Mouse (Mus musculus): ENCODE data around the gene Nfkb2.

Gene Nfkb2

DNA sequence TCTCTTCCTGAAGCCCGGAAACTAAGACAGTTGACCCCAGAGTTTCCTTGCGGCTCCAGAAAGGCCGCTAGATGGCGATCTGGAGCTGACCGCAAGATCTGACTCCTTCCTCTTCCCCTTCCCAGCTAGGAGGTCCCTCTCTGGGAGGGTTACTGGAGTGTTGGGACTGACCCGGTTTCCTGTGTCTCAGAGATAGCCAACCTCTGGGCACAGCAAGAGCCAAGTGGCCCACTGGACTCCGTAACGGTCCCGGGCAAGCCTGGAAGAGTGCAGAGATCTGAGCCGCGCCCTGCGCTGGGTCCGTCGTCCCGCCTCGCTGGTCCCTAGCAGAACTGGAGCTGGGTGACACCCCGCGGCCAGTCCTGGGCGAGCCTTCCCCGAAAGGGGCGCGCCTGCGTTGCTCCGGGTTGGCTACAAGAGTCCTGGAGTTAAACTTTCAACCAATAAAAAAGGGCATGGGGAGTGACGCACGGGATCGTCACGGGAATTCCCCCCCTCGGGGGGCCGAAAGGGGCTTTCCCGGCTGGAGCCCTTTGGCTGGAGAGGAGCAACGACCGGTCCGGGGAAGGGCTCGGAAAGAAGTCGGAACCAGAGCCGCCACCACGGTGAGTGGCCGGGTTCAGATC lies at the start of gene Nfkb2:
Gene Nfkb2 (plus strand): TSS at position 105 of the 626 bp plus-strand sequence.
- DNase-seq, result peak; percentile 94 to 96

DNA sequence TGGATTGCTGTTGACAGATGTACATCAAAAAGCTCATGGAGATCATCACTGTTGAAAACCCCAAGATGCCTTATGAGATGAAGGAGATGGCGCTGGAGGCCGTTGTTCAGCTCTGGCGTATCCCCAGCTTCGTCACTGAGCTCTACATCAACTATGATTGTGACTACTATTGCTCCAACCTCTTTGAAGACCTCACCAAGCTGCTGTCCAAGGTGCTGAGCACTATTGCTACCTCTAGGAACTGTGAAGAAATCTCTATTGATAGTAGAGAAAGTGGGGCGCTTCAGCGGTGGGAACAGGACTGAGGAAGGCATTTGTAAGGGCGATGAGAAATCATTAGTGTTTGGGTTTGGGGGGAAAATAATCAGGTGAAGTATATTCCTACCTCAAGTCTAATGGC lies 39.4 kb upstream of the Nfkb2 start:
- no peak for DNase-seq

DNA sequence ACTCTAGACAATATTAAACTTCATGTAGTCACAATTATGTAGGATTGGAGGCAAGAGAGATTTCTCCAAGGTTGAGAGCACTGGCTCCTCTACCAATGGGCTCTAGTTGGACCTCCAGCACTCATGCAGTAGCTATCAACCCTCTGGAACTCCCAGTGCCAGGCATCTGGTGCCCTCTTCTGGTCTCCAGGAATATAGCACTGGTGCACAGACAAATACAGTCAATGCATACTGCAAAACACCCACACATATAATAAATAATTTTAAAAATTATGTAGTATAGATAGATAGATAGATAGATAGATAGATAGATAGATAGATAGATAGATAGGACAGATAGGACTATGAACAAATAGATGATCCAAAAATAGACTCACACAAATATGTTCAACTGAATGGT lies 28.8 kb upstream of the Nfkb2 start:
- peak in 1 of 2 experiments; percentile 17 for DNase-seq

DNA sequence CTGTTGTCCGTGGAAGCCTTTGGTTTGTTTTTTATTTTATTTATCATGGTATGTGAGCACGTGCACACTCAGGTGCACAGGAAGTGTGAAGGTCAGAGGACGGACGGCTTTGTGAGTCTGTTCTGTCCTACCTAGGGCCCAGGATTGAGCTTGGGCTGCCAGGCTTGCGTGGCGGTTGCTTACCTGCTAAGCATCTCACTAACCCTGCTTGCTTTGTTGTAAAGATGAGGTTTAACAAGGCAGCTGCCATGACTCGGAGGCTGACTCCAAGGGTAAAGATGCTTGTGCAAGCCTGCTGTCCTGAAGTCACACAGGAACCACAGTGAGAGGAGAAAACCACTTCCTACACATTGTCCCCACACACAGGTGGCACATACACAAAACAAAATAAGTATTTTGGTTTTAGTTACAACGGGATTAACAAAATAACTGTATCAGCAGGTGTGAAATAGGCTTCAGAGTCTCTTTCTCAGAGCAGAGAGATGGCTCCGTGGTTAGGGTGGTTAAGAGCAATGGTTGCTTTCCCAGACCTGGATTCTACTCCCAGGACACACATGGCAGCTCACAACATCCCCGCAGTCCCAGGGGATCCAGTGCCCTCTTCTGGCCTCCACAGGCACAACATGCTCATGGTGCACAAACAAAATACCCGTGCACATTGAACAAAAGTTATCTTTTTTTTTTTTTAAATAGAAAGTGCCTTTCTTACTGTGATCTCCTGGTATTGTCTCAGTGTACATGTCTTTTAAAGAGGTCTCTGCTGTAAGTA lies 21.9 kb upstream of the Nfkb2 start:
- DNase-seq, result no peak

DNA sequence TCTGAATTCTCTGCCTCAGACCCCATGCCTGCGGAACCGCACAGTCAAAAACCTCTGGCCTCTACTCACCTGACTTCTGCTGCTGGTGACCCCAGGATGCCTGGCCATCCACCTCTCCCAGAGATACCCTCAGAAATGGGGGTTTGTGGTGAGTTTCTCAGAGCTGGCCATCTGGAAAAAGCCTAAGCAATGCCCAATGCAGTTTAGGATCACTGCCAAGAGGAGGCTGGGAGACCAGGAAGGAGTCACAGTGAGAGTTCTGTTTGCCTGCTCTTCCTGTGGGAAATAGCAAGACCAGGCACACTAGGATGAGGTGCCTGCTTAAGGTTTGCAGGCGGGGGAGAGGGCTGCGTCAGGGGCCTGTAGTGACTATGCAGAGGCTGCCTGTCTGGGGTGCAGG lies 19.4 kb upstream of the Nfkb2 start:
- DNase-seq, result no peak

DNA sequence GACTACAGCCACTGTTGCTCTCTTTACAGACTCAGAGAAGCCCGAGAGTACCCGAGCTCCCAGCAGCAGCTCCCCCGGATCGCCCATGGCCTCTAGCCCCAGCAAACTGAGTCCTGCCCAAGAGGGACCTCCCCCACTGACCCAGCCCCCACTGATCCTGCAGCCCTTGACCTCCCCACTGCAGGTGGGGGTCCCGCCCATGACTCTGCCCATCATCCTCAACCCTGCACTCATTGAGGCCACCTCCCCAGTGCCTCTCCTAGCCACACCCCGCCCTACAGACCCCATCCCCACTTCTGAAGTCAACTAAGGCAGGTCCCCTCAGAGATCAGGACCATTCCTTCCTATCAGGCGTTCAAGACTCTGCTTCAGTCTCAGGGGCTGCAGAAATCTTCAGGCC lies 18.5 kb upstream of the Nfkb2 start:
- no peak for DNase-seq

DNA sequence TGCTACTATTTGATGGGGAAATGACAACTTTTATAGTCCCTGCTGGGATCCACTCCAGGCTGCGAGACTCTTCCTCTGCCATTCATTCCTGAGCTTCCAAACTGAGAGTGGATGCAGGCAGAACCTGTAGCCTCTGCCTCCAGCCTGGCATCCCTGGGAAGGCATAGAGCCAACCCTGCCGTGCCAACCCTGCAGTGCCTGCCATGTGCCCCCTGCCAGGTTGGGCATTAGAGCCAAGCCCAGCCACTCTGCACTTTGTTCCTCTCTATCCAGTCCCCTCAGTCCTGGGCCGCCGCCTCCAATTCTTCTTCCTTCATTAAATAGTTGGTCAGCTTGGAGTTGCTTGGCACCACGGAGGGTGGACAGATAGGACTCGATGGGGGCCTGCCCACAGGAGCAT lies 18.1 kb upstream of the Nfkb2 start:
- no peak for DNase-seq

DNA sequence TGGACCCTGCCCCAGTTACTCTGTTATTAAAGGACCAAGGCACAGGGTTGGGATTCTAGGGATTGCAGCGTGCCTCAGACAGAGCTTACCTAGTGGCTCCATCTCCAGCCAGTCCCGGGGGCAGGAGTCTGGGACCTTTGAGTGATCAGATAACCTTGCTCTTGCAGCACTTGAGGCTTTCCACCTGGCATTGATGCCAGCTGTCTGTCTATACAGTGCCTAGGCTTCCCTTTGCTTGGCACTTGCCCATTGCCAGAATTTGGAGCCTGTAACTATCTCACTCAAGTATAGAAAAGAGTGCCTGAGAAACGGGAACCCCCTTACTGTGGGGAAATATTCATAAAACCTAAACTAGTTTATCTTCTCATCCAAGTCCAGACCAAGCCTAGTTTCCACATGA lies 17.2 kb upstream of the Nfkb2 start:
- no peak for DNase-seq

DNA sequence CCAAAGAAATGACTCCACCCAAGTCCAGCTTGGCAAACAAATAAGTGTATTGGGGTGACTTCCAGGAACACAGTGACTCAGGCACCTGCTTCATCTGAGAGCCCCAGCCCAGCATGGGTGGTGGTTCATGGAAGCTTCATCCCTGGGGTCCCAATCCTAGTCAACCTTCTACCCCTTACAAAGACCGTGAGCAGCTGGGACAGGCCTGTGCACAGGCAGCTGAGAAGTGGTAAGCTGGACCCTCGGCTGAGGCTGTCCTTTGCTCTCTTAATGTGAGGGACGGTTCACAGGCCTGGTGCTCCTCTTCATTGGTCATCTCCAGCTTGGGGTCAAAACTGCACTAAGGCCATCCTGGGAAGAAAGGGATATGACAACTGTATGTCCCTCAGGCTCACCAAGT lies 16.6 kb upstream of the Nfkb2 start:
- no peak for DNase-seq

DNA sequence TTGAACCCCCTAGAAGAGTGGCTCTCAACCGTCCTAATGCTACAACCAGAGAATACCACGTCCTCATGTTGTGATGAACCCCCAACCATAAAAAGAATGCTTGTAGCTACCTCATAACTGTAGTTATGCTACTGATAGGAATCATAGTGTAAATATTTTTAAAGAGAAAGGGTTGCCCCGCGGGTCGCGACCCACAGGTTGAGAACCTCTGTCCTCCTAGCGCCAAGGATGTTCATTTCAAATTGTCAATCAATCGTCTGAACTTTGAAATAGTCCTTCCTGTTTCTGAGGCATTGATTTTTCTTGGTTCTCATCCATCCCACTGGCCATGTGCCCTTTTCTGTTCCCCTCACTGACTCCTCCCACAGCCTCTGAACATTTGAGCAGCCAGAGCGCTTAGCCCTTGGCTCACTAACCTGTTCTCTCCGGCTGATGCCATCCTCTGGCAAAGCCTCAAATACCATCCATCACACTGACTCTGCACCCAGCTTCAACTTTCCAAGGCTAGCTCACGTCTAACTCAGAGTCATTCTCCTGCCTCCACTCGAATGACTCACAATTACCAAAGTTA lies 13.5 kb upstream of the Nfkb2 start:
- DNase-seq, result no peak

DNA sequence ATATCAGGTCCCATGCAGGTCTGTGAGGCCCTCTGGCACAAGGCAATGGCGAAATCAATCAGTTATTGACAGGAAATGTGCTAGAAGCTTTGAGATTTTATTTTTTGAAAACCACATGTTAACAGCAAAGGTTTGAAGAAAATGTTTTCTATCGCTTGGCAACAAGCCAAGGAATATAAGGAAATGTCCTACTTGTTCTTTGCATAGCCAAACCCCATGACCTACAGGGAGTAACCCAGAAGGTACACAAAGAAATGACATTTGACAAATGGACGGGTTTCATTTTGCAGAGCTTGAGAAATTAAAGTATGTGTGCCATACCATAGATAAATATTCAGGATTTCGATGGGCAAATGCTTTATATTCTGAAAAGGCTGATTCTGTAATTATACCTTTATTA lies 7.2 kb upstream of the Nfkb2 start:
- DNase-seq, result no peak

DNA sequence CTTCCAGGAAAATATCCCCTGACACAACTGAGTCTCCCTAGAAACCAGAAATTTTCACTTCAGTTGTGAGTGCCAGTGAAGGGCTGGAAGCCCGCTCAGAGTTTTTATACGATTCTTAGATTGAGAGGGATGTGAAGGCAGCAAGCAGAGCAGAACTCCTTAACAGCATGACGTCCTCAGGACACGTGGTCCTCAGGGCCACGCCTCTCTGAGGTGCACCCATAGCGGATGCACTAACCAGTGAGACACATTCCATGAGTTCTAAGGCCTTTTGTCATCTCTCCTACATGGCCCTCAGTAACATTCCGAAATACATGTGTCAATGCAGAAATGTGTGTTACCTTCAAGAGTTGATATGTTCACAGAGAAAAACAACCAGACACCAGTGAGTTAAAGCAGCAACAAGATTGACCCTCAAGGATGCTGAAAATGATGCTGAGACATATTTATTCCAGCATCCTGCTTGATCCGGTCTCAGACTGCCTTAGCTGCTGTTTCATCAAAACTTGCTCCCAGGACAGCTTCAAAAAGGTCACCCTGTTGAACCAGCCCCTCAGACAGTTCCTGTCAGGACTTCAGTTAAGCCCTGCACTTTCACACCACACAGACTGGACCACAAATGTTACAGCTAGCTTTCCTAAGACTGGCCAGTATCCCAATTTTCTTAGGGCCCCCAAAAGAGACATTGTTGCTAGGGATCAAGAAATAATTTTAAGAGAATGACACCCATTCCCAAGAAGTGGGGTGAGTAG lies 3.6 kb upstream of the Nfkb2 start:
- DNase-seq, result no peak

DNA sequence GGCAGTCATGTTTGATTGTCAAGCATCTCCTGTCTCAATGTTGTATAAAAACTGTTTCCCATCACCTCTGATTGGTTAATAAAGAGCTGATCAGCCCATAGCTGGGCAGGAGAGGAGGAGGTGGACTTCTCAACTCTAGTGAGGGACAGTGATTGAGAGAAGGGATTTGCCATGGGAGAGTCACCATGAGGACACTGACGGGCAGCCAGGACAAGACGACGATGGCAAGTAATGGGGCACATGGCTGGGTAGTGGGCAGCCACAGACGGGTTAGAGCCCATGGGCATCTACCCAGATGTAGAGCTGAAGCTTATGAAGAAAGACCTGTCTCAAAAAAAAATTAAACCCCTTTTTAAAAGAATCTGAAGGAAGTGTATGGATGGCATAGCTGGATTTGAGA lies 1.6 kb upstream of the Nfkb2 start:
- DNase-seq, result no peak

DNA sequence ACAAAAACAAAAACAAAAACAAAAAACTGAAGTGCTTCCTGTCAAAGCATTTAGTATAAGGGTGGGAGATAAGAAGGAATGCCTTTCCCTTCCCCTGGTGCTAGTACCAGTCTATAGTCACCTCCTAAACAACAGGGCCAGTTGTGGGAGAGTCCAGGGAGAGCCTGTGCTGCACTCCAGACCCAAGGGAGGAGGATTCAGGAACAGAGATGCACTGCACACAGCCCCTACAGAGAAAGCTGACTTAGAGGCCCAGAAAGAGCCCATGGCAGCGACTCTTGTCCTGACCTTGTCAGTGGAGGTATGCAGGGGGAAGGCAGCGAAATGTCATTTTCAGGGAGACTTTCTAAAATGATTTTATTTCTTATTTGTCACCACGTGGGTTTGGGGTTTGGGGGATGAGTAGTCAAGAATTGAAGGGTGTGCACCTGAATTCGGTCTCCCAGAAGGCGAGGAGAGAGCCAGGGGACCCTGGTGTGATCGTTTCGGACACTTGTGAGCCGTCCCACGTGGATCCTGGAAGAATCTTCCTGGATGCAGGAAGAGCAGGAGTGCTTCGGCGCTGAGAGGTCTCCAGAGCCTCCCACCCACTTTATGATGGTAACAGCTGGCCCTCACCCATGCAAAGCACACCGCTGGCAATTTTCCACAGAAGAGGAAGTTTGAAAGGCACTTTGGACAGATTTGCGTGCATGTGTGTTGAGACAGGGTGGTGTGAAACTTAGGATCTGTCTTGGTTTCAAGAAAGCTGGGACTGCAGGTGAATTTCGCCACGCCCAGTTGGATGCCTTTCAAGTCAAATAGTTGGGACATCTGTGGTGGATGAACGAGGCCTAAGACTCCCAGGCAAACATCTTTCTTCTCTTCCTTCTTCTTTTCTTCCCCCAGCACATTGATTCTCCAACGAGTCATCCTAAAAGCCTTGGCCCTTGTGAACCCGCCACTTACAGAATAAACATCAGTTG lies 587 bp upstream of the Nfkb2 start:
- no peak for DNase-seq

DNA sequence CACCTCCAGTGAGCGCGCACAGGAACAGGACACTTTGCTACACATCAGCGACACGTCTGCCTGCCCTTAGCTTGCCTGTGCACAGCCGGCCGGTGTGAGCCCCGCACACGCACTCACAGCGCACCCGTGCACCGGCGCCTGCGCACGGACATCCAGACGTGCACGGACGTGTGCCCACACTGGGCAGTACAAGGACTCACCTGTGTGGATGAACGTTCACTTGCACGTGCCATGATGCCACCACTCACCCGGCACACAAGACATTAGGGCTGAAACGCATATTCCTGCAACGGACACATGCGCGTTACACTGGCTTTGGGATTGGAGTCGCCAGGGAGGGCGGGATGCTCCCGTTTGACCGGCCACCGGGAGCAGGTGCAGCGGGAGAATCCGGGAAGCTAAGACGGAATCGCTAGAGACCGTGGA lies 801 bp downstream of the Nfkb2 start:
- no peak for DNase-seq

DNA sequence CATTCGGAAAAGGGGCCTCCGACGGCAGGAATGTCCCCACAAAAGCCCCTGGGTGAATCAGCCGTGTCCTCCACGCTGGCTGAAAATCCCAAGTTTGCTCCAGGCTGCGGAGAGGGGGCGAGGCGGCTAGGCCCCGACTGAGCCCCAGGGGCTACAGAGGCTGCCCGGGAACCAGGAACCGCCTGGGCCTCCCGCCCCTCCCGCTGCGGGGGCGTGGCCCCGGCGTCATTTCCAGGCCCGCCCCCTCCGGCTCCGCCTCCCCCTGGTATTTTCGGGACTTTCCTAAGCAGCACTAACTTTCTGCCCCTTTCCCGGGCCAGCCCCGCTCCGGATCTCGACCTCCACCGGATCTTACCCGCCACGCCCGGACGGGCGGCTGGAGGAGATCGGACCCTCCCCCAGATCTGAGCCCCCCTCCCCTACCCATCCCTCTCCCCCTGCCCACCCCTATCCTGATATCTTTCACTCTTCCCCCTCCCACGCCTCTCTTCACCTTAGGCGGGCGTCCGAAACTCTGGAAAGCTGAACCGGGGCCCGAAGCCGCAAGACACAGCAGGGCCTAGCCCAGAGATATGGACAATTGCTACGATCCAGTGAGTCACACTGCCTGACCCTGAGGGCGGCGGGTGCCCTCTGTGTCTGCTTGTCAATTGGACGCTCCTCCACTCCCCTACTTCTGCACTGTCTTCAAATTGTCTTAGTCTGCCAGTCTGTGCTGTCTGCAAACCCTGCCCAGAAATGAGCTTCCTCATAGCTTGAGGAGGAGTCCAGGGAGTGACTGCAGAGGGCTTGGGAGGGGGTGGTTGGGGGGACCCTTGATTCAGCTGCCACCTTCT lies 1.5 kb downstream of the Nfkb2 start:
- peak; percentile 93 to 96 for DNase-seq

DNA sequence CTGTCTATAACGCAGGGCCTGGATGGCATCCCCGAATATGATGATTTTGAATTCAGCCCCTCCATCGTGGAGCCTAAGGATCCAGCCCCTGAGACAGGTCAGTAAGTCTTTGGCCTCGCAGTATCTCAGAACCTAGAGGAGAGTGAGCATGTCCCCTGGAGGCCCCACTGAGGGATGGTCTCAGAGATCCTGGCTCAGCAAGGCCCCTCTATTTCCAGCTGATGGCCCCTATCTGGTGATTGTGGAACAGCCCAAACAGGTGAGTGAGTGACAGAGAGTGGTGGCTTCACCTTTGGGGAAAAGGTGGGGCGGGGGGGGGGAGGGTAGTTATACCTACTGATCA lies 2.1 kb downstream of the Nfkb2 start:
- no peak for DNase-seq

DNA sequence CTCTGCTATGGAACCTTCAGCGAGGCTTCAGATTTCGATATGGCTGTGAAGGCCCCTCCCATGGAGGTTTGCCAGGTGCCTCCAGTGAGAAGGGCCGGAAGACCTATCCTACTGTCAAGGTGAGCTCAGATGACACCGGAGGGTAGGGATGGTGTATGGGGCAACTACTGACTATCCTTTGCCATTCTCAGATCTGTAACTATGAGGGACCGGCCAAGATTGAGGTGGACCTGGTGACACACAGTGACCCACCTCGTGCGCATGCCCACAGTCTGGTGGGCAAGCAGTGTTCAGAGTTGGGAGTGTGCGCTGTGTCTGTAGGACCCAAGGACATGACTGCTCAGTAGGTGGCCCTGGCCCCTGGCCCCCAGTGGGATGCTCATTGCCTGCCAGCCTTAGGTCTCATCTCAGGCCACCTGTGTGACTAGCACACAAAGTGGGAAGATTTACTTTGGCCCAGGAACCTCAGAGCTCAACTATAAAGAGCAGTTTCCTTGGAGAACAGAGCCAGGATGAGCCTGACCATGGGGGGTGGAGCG lies 2.7 kb downstream of the Nfkb2 start:
- DNase-seq, result no peak

DNA sequence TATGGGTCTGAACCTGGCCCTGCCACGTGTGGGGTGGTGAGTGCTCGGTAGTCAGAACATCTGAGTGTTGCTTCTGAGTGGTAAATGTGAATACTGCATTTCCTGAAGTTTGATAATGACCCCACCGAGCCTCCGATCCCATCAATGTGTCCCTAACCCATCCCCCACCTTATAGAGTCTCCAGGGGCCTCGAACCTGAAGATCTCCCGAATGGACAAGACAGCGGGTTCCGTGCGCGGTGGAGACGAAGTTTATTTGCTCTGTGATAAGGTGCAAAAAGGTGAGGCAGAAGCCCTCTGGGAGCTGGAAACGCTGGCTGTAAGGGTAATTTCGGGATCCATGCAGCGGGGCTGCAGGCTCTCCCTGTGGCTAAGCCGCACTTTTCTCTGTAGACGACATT lies 3.7 kb downstream of the Nfkb2 start:
- DNase-seq, result no peak

DNA sequence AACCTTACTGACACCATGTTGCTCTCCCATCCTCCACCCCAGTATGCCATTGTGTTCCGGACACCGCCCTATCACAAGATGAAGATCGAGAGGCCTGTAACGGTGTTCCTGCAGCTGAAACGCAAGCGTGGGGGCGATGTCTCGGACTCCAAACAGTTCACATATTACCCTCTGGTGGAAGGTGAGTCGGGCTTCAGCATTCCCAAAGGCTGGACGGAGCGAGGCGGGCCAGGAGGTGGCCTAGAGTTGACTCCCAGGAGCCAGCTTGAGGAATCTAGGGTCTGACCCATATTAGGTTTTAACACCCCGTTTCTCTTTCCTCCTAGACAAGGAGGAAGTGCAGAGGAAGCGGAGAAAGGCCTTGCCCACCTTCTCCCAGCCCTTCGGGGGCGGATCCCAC lies 4.2 kb downstream of the Nfkb2 start:
- no peak for DNase-seq

DNA sequence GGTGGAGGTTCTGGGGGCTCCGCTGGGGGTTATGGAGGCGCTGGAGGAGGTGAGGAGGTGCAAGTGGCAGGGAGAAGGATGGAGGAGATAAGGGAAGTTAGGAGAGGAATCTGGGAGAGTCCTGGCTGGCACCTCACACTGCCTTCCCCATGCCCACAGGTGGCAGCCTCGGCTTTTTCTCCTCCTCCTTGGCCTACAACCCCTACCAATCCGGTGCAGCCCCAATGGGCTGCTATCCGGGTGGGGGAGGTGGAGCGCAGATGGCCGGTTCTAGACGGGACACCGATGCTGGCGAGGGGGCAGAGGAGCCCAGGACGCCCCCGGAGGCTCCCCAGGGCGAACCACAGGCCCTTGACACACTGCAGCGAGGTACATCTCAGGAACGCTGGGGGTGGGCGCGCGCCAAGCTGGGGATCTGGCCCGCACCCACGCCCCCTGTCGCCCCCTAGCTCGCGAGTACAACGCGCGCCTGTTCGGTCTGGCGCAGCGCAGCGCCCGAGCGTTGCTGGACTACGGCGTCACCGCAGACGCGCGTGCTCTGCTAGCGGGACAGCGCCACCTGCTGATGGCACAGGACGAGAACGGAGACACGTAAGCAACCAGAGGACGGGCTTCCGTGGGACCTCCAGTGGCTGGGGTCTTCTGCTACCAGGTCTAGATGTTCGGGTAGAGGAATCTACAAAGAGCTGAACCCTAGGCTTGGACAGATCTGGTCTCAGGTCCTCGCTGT lies 4.8 kb downstream of the Nfkb2 start:
- peak; percentile 70 to 87 for DNase-seq
